Mouse (Mus musculus) urinary bladder, postnatal 10 days (tissue): Measurements from ENCODE around the gene Rpap3.

ENCODE experiments used
- DNase-seq: peaks from one replicate; pipeline ENCODE4 v3.0.0; 2022; ENCODE audit warnings: low spot score

The Rpap3 gene

DNA sequence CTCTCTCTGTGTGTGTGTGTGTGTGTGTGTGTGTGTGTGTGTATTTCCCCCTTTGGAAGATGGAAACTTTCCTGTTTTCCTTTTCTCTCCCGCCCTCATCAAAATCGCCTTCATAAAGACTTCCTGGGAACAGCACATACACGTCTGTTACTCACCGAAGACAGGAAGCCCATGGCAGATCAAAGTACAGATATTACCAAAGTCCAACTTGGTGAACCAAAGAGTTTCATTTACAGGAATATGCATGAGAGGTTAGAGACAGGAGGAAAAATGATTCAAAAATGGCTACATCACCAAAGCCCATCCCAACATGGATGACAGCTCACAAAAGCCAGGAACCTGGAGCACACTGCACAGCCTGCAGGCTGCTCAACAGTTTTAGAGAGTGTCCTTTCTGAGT is 61.6 kb downstream of the Rpap3 start:
- no peak for DNase-seq
